Mouse (Mus musculus): ENCODE results near the gene Chmp2a.
"Not testable (repeated sequence)": the region's sequence is repeated elsewhere in the genome, so short reads cannot be mapped to it uniquely, and the experiment has no call there.

Gene Chmp2a

GRCm38 (mm10) chr7:13034148-13034977 lies at the start of gene Chmp2a:
Gene Chmp2a, minus strand, starts transcription at chr7:13034807.
- peak; percentile 96 to 98 for DNase-seq (ENCODE audit: low spot score in 2 of 2)

GRCm38 (mm10) chr7:13072293-13072692 lies 37.7 kb upstream of the Chmp2a start:
- no peak for DNase-seq (ENCODE audit: low spot score in 2 of 2)

GRCm38 (mm10) chr7:13063399-13063798 lies 28.8 kb upstream of the Chmp2a start:
- not testable (repeated sequence) for DNase-seq (ENCODE audit: low spot score in 2 of 2)

GRCm38 (mm10) chr7:13059536-13059935 lies 24.9 kb upstream of the Chmp2a start:
- no peak for DNase-seq (ENCODE audit: low spot score in 2 of 2)

- DNase-seq (ENCODE audit: low spot score in 2 of 2): no peak
These were observed 22.5 kb upstream of the Chmp2a start for GRCm38 (mm10) chr7:13056913-13057700.

- peak; percentile 95 to 97 for DNase-seq (ENCODE audit: low spot score in 2 of 2)
These were observed 19.8 kb upstream of the Chmp2a start, which contains the start of gene Mzf1 for GRCm38 (mm10) chr7:13054287-13055010. Gene Mzf1, minus strand, starts transcription at chr7:13054764.

- DNase-seq (ENCODE audit: low spot score in 2 of 2): no peak
These were observed 19.3 kb upstream of the Chmp2a start for GRCm38 (mm10) chr7:13053961-13054286.

GRCm38 (mm10) chr7:13053501-13053900 lies 18.9 kb upstream of the Chmp2a start:
- DNase-seq (ENCODE audit: low spot score in 2 of 2): peak; percentile 6 to 8

- peak; percentile 11 to 12 for DNase-seq (ENCODE audit: low spot score in 2 of 2)
These were observed 18.4 kb upstream of the Chmp2a start for GRCm38 (mm10) chr7:13053001-13053400.

- peak in 1 of 2 experiments; percentile 17 for DNase-seq (ENCODE audit: low spot score in 2 of 2)
These were observed 11.5 kb upstream of the Chmp2a start for GRCm38 (mm10) chr7:13046084-13046483.

- peak in 1 of 2 experiments; percentile 23 for DNase-seq (ENCODE audit: low spot score in 2 of 2)
These were observed 9.6 kb upstream of the Chmp2a start for GRCm38 (mm10) chr7:13044254-13044625.

- peak in 1 of 2 experiments; percentile 49 for DNase-seq (ENCODE audit: low spot score in 2 of 2)
These were observed 9.0 kb upstream of the Chmp2a start for GRCm38 (mm10) chr7:13043445-13044253.

GRCm38 (mm10) chr7:13043120-13043444 lies 8.5 kb upstream of the Chmp2a start:
- DNase-seq (ENCODE audit: low spot score in 2 of 2): no peak

- no peak for DNase-seq (ENCODE audit: low spot score in 2 of 2)
These were observed 7.9 kb upstream of the Chmp2a start for GRCm38 (mm10) chr7:13042511-13042910.

- DNase-seq (ENCODE audit: low spot score in 2 of 2): no peak
These were observed 6.6 kb upstream of the Chmp2a start for GRCm38 (mm10) chr7:13041256-13041655.

GRCm38 (mm10) chr7:13039181-13039580 lies 4.6 kb upstream of the Chmp2a start:
- no peak for DNase-seq (ENCODE audit: low spot score in 2 of 2)

- no peak for DNase-seq (ENCODE audit: low spot score in 2 of 2)
These were observed 4.1 kb upstream of the Chmp2a start for GRCm38 (mm10) chr7:13038621-13039169.

GRCm38 (mm10) chr7:13037901-13038555 lies 3.4 kb upstream of the Chmp2a start, which contains the start of gene Ube2m:
Gene Ube2m, minus strand, starts transcription at chr7:13038275.
- DNase-seq (ENCODE audit: low spot score in 2 of 2): peak; percentile 98 to 100

- DNase-seq (ENCODE audit: low spot score in 2 of 2): peak in 1 of 2 experiments; percentile 60
These were observed 2.8 kb upstream of the Chmp2a start for GRCm38 (mm10) chr7:13037366-13037765.

- no peak for DNase-seq (ENCODE audit: low spot score in 2 of 2)
These were observed 2.2 kb upstream of the Chmp2a start for GRCm38 (mm10) chr7:13036806-13037205.

Measured in frontal cortex, postnatal 10 days (tissue).